Mouse (Mus musculus) heart, embryonic 16.5 days (tissue): ENCODE measurements around the gene Phb2. TPM values are rescaled to one million over a fixed set of nuclear protein-coding genes. Genes with fewer than 3 reads are reported as not detected.
A peak's percentile ranks its signal among the peaks of the same experiment; 100 is the strongest.

ENCODE experiments used
- ATAC-seq: fragments of 200-750 bp; cut with Nextera tagmentation; replicated peaks from 2 replicates; pipeline ENCODE4 v1.8.0; 2017; ENCODE audit warnings: moderate number of reproducible peaks; ENCODE audit not compliant: insufficient read depth, low FRiP score; ENCODE audit errors: extremely low read depth
- H3K27ac ChIP-seq: fragments of 300-500 bp; sonication (generic); 2 replicates; pipeline ENCODE4 v1.5.1; 2014; ENCODE audit warnings: mild to moderate bottlenecking, low read length, control low read depth, moderate library complexity
- H3K27me3 ChIP-seq: fragments of 300-500 bp; sonication (generic); 2 replicates; pipeline ENCODE4 v1.6.1; 2014; ENCODE audit warnings: low read length, mixed read lengths; ENCODE audit not compliant: control insufficient read depth, insufficient read depth
- H3K36me3 ChIP-seq: fragments of 300-500 bp; sonication (generic); 2 replicates; pipeline ENCODE4 v1.6.1; 2014; ENCODE audit not compliant: control insufficient read depth, insufficient read depth
- H3K4me1 ChIP-seq: fragments of 300-500 bp; sonication (generic); 2 replicates; pipeline ENCODE4 v1.6.1; 2014; ENCODE audit warnings: low read length, mixed read lengths; ENCODE audit not compliant: control insufficient read depth, insufficient read depth
- H3K4me2 ChIP-seq: fragments of 300-500 bp; sonication (generic); 2 replicates; pipeline ENCODE4 v1.6.1; 2014; ENCODE audit warnings: low read depth, mild to moderate bottlenecking, control low read depth, low read length
- H3K4me3 ChIP-seq: fragments of 300-500 bp; sonication (generic); 2 replicates; pipeline ENCODE4 v1.5.1; 2014; ENCODE audit warnings: mild to moderate bottlenecking, control low read depth, low read length
- H3K9ac ChIP-seq: fragments of 300-500 bp; sonication (generic); 2 replicates; pipeline ENCODE4 v1.6.1; 2014; ENCODE audit warnings: low read length, control low read depth
- H3K9me3 ChIP-seq: fragments of 300-500 bp; sonication (generic); replicated peaks from 2 replicates; pipeline ENCODE4 v1.6.1; 2016; ENCODE audit warnings: low read length; ENCODE audit not compliant: control insufficient read depth
- WGBS: fragments of 180-500 bp; shearing (Covaris S2); extraction: QIAGEN DNeasy Blood & Tissue Kit; methylation state at CpG from one replicate; pipeline ENCODE4 v1.1.7; 2014; 5-methylcytosine and 5-hydroxymethylcytosine counted together
- microRNA counts: library from miRNA; unstranded; fragments of <30 nt; microRNA quantifications from one replicate; lab custom pipeline; 2016
- microRNA-seq: library from miRNA; unstranded; fragments of <30 nt; microRNA quantifications from one replicate; pipeline ENCODE4, GENCODE M21; 2017
- polyA plus RNA-seq: library from polyadenylated mRNA; unstranded; fragments of >200 nt; fragmentation: Nextera tagmentation; extraction: Ambion mirVana; gene quantifications from 2 replicates; pipeline ENCODE4 v1.2.1, GENCODE M21; 2015

The Phb2 gene
- polyA plus RNA-seq, 1 experiment from 2014 or later, result 355 TPM

GRCm38 (mm10) chr6:124759259-124759658 is 47.1 kb downstream of the Phb2 start:
- no peaks in the 10 kb centered on the region for H3K36me3 ChIP-seq
- WGBS, result 7% methylated on average over 5 of the region's 5 CpGs
- H3K9ac ChIP-seq, result peak overlapping the region; percentile 94
- peak; percentile 17; the same call in 1 of the 2 replicates for ATAC-seq
- 0 out of 2 replicates have a peak overlapping the region, but pooled peaks have one; percentile 11 for H3K4me3 ChIP-seq
- no peaks in the 10 kb centered on the region for H3K9me3 ChIP-seq
- H3K27ac ChIP-seq, result peak overlapping the region; percentile 96
- H3K27me3 ChIP-seq, result no peaks in the 10 kb centered on the region
- peak overlapping the region; percentile 67 for H3K4me2 ChIP-seq
- peaks cover 32% of the 10 kb centered on the region for H3K4me1 ChIP-seq

- Histone ChIP-seq H3K4me2 (no peak overlapping the region), H3K9ac (no peak overlapping the region), H3K4me1 (peaks cover 8% of the 10 kb centered on the region), H3K4me3 (no peak overlapping the region), H3K36me3 (no peaks in the 10 kb centered on the region), H3K27ac (no peak overlapping the region), H3K9me3 (no peaks in the 10 kb centered on the region), H3K27me3 (no peaks in the 10 kb centered on the region; the same call in 1 of the 2 replicates)
- WGBS, result 85% methylated on average over 7 of the region's 7 CpGs
- no peak for ATAC-seq
Measured at GRCm38 (mm10) chr6:124765951-124766350, 53.8 kb downstream of the Phb2 start.

MicroRNAs encoded within 50 kb of the gene (microRNA counts, 519-probe panel; counts per million panel counts)
- 2,146 counts per million, percentile 31 among the panel's probes with 10 or more counts for microRNA mmu-miR-141 (lab: Ali Mortazavi, UCI)
- 2,852 counts per million, percentile 73 among the panel's probes with 10 or more counts for microRNA mmu-miR-200c (lab: Ali Mortazavi, UCI)

Small RNA genes within 50 kb of the gene (microRNA-seq; reads per million reads assigned to microRNA genes)
- gene Mir141 (255 reads per million, percentile 65 among the genes with 10 or more reads in this experiment), gene Mir200c (1,778 reads per million, percentile 83 among the genes with 10 or more reads in this experiment)

Other genes starting within 250 kb of the Phb2 start
- gene Clstn3, start 247.5 kb upstream of the Phb2 start, polyA plus RNA-seq, result 0.87 TPM in 2 replicates
- 0.34 and 0.42 TPM in 2 replicates for gene C1rl, start 219.2 kb upstream of the Phb2 start, polyA plus RNA-seq
- gene C1ra, start 199.9 kb upstream of the Phb2 start, polyA plus RNA-seq, result 2.1 and 2.4 TPM in 2 replicates
- 2.2 and 3.7 TPM in 2 replicates for gene C1s1, start 170.0 kb upstream of the Phb2 start, polyA plus RNA-seq
- gene C1rb, start 142.0 kb upstream of the Phb2 start, polyA plus RNA-seq, result not detected in 2 replicates
- 0.05 and 0.06 TPM in 2 replicates for gene C1s2, start 76.3 kb upstream of the Phb2 start, polyA plus RNA-seq
- 50.1 and 54.2 TPM in 2 replicates for gene Lpcat3, start 49.3 kb upstream of the Phb2 start, polyA plus RNA-seq
- gene Emg1, start 158 bp upstream of the Phb2 start, polyA plus RNA-seq, result 125 and 133 TPM in 2 replicates
- 14.6 and 31.3 TPM in 2 replicates for gene Ptpn6, start 26.4 kb downstream of the Phb2 start, polyA plus RNA-seq
- gene Grcc10, start 29.0 kb downstream of the Phb2 start, polyA plus RNA-seq, result 429 and 447 TPM in 2 replicates
- gene Gm45234, start 43.7 kb downstream of the Phb2 start, polyA plus RNA-seq, result not detected in 2 replicates
- 9.4 and 10.4 TPM in 2 replicates for gene Atn1, start 44.2 kb downstream of the Phb2 start, polyA plus RNA-seq
- 3.7 and 4.3 TPM in 2 replicates for gene Eno2, start 57.3 kb downstream of the Phb2 start, polyA plus RNA-seq
- 2.5 and 5.7 TPM in 2 replicates for gene Lrrc23, start 67.4 kb downstream of the Phb2 start, polyA plus RNA-seq
- gene Spsb2, start 96.3 kb downstream of the Phb2 start, polyA plus RNA-seq, result 7.4 and 9.2 TPM in 2 replicates
- gene Tpi1, start 102.0 kb downstream of the Phb2 start, polyA plus RNA-seq, result 1,525 and 1,576 TPM in 2 replicates
- 104 and 112 TPM in 2 replicates for gene Usp5, start 117.1 kb downstream of the Phb2 start, polyA plus RNA-seq
- 126 and 136 TPM in 2 replicates for gene Cdca3, start 117.2 kb downstream of the Phb2 start, polyA plus RNA-seq
- 3.8 and 4.2 TPM in 2 replicates for gene Gnb3, start 127.9 kb downstream of the Phb2 start, polyA plus RNA-seq
- gene P3h3, start 145.4 kb downstream of the Phb2 start, polyA plus RNA-seq, result 12.3 and 15.2 TPM in 2 replicates
- gene Gpr162, start 151.6 kb downstream of the Phb2 start, polyA plus RNA-seq, result 2.4 and 2.7 TPM in 2 replicates
- gene Cd4, start 175.9 kb downstream of the Phb2 start, polyA plus RNA-seq, result 0.25 and 2.1 TPM in 2 replicates
- gene Lag3, start 199.4 kb downstream of the Phb2 start, polyA plus RNA-seq, result 1.1 and 1.7 TPM in 2 replicates
- gene Ptms, start 207.8 kb downstream of the Phb2 start, polyA plus RNA-seq, result 203 and 265 TPM in 2 replicates
- gene Mlf2, start 219.1 kb downstream of the Phb2 start, polyA plus RNA-seq, result 387 and 398 TPM in 2 replicates